Mouse (Mus musculus): Measurements from ENCODE around the gene Il1r2.

Il1r2 gene

GRCm38 (mm10) chr1:40073779-40074178 lies at the start of gene Il1r2:
TSS of gene Il1r2 (plus strand) at chr1:40074079.
- no peak for DNase-seq

GRCm38 (mm10) chr1:40024554-40025320 lies 49.1 kb upstream of the Il1r2 start:
- DNase-seq: peak; percentile 21

- DNase-seq: peak; percentile 60
Measured at GRCm38 (mm10) chr1:40025416-40025815, 48.5 kb upstream of the Il1r2 start.

GRCm38 (mm10) chr1:40027116-40027620 lies 46.7 kb upstream of the Il1r2 start:
- no peak for DNase-seq

- no peak for DNase-seq
Measured at GRCm38 (mm10) chr1:40028207-40028998, 45.5 kb upstream of the Il1r2 start.

- DNase-seq: no peak
Measured at GRCm38 (mm10) chr1:40029597-40029996, 44.3 kb upstream of the Il1r2 start.

GRCm38 (mm10) chr1:40030287-40030975 lies 43.4 kb upstream of the Il1r2 start:
- DNase-seq: no peak

- no peak for DNase-seq
Measured at GRCm38 (mm10) chr1:40030976-40031356, 42.9 kb upstream of the Il1r2 start.

- no peak for DNase-seq
Measured at GRCm38 (mm10) chr1:40031626-40032025, 42.3 kb upstream of the Il1r2 start.

- no peak for DNase-seq
Measured at GRCm38 (mm10) chr1:40033315-40033714, 40.6 kb upstream of the Il1r2 start.

GRCm38 (mm10) chr1:40033743-40034420 lies 40.0 kb upstream of the Il1r2 start:
- no peak for DNase-seq

- DNase-seq: no peak
Measured at GRCm38 (mm10) chr1:40037831-40038230, 36.0 kb upstream of the Il1r2 start.

- DNase-seq: no peak
Measured at GRCm38 (mm10) chr1:40045686-40046085, 28.2 kb upstream of the Il1r2 start.

GRCm38 (mm10) chr1:40046600-40046999 lies 27.3 kb upstream of the Il1r2 start:
- DNase-seq: no peak

- DNase-seq: no peak
Measured at GRCm38 (mm10) chr1:40051157-40051556, 22.7 kb upstream of the Il1r2 start.

GRCm38 (mm10) chr1:40052156-40052555 lies 21.7 kb upstream of the Il1r2 start:
- DNase-seq: no peak

- no peak for DNase-seq
Measured at GRCm38 (mm10) chr1:40053071-40053470, 20.8 kb upstream of the Il1r2 start.

GRCm38 (mm10) chr1:40055051-40055450 lies 18.8 kb upstream of the Il1r2 start:
- DNase-seq: no peak

- no peak for DNase-seq
Measured at GRCm38 (mm10) chr1:40055963-40056362, 17.9 kb upstream of the Il1r2 start.

- no peak for DNase-seq
Measured at GRCm38 (mm10) chr1:40057351-40057750, 16.5 kb upstream of the Il1r2 start.

- no peak for DNase-seq
Measured at GRCm38 (mm10) chr1:40058013-40058412, 15.9 kb upstream of the Il1r2 start.

- DNase-seq: no peak
Measured at GRCm38 (mm10) chr1:40059122-40059774, 14.6 kb upstream of the Il1r2 start.

Data from kidney, adult 9 months (tissue).